Mouse (Mus musculus) layer of hippocampus, adult 9-11 months (tissue): ENCODE measurements around the gene Ankrd42.
A peak's percentile ranks its signal among the peaks of the same experiment; 100 is the strongest.

Source experiments
- DNase-seq: peaks from one replicate; pipeline ENCODE4 v3.0.0; 2022

Gene Ankrd42

DNA sequence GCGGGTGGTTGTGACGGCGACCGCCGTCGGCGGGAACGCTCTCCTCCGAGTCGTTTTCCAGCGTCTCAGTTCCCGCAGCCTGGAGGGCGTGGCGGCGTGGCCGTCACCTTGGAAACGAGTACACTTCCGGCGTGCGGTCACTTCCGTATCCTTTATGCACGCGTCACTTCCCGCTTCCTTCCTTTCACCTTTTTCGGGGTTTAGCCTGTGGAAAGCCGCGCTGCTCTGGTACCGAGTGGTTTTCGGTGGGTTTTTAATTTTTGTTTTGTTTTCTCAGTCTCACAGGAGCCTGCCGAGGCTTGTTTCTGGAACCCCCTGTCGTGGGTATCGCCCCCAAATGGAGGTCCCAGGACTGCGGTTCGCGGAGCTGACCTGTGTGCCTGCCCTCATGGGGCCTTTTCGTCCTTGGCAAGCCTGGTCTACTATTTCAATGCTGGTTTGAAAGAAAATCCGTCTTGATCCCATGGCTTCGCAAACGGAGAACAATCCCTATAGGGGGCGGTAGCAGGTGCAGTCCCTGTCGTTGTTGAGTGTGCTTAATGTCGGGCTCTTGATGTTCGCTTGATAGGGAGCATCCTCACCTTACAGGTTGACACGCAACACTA lies at the start of gene Ankrd42:
Gene Ankrd42, minus strand, starts transcription at position 122 of the 605 bp plus-strand sequence.
- DNase-seq, result peak; percentile 93

DNA sequence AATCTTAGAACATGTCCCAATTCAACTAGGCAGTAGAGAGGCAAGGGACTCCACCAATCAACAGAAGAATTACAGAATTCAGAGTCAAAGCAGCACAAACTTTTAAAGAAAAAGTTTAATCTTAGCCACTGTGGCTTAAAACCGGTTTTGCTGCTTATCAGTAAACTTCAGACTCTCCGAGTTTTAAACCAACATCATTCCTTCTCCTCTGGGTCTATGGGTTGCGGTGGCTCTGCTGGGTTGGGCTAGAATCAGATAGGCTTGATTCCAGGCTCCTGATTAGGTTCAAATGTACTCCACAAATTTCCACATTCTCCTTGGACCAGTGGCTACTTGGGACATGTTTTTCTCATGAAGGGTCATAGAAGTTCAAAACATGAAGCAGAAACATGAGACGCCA lies 40.4 kb upstream of the Ankrd42 start:
- DNase-seq, result no peak

DNA sequence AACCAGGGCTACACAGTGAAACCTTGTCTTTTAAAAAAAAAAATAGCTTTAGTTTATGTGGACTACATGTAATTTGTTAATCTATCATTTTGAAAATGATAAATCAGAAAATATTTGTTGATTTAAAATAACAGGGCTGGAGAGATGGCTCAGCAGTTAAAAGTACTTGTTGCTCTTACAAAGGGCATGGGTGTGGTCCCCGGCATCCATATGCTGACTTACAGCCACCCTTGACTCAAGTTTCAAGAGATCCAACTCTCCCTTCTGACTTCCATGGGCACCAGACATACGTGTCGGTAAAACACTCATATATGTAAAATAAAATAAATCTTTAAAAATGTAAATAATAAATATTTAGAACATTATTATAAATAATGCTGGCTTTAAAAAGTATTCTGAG lies 38.2 kb upstream of the Ankrd42 start:
- no peak for DNase-seq

DNA sequence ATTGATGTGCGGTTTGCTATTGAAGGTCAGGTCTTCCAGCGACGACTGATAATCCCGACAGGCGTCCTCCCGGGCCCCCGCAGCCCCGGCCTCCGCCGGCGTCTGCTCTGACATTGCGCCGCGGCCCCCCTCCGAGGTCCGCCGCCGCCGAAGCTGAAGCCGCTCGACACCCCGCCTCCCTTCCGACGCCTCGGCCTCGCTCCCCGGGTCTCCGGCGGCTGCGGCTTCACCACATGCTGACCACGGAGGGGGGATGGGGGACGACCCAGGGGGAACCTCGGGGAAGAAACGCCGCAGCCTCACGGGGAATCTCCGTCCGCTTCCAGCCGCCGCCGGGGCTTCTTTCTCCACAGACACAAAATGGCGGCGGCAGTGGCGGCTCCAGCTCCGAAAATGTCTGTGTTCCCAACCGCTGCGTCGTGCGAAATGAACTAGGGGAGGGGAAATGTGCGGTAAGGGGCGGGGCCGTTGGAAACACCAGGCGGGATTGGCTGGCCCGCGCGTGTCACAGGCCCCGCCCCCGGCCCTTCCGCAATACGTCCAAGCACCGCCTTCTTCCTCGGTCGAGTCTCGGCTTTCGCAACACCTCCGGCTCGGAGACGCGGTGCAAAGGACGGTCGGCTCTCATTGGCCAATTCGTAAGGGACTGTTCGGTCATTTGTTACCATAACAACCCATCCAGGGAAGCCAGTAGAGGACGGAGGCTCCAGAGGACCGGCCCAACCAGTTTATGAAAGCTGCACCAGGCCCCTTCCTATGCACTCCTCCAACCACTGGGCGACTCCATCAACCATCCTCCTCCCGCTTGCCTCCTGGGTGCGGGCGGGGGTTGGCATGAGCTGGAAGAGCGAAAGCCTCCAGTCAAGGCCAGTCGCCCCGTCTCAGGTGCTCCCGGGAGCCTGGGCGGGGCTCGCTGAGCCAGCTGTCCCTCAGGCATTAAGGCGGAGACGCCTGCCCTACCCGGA lies 32.8 kb upstream of the Ankrd42 start, which contains the start of gene Pcf11:
Gene Pcf11, minus strand, starts transcription at position 428 of the 965 bp plus-strand sequence.
- peak; percentile 99 for DNase-seq

DNA sequence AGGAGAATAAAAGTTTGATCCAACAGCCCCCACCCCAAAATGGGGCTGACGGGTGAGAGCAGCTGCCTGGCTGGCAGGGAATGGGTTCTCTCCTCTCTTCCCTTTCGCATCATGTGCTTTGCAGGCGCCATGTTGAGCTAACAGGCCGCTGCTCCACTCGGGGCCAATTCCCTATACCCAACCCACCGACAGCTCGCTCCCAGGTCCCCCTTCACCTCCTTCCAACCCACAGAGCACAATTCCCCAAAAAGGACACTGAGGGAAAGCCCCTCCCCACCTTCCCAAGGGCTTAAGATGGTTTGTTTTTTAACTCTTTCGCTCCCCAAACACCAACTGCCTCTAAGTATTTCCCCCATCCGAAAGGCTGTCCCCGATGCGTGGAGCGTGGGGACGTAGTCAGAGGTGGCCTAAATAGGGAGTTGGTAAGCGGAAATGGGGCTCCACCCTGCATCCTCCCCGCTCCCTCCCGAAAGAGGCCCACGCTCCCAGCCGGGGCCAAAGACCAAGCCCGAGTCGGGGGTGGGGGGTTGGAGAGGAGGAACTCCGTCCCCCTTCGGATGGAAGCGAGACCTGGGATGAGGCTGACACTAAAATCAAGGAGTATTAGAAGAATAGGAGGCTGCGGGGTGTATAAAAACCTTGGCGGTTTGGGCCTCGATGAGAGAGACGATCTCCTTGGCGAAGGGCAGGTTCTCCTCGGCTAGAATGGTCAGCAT lies 32.0 kb upstream of the Ankrd42 start:
- DNase-seq, result peak; percentile 60

DNA sequence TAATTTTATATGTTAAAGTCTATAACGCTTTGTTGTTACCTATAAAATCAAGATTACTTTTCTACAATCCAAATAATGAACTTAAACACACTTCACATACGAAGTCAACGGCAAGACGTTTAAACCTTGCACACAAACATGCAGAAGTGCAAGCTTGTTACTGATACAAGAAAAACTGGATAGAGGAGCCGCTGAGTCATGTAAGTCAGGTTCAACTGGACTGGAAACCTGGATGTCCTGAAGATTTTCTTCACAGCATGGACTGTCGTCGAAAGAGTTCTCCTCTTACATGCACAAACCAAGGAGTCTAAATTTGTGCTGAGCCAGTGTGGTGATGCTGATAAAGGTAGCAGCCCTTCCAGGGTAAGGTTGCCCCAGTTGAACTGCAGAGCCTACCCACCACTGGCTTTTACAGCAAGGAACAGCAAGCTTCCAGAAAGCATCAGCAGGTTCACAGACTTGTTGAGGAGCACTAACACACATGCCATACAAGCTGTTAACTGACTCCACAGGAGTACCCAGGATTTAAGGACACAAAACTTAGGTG lies 29.4 kb upstream of the Ankrd42 start:
- DNase-seq, result no peak

DNA sequence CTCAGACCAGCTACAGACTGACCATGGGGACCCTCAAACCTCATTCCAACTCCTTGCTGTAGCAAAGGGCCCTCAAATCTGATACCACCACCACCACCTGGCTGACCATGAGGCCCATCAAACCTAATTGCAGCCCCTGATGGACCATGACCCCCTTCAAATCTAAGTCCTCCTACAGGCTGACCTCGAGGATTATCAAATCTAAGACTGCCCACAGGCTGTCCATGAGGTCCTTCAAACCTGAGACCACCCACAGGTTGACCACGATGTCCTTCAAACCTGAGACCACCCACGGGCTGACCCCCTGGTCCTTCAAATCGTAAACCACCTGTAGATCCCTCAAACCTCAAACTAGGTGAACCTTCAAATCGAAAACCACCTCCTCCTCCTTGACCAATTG lies 21.1 kb upstream of the Ankrd42 start:
- no peak for DNase-seq

DNA sequence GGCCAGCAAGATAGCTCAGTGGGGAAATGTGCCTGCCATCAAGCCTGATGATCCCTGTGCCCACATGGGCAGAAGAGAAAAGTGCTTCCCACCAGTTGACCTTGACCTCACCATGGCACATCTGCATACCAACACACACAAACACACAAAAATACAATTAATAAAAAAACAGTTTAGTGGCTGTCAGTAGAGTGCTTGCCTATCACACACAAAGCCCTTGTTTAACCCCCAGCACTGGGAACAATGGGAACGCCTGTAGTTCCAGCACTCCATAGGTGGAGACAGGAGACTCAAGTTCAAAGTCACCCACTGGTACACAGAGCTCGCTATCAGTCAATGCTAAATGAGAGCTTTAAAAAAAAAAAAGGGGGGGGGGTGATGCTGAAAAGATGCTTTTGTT lies 19.4 kb upstream of the Ankrd42 start:
- DNase-seq, result no peak

DNA sequence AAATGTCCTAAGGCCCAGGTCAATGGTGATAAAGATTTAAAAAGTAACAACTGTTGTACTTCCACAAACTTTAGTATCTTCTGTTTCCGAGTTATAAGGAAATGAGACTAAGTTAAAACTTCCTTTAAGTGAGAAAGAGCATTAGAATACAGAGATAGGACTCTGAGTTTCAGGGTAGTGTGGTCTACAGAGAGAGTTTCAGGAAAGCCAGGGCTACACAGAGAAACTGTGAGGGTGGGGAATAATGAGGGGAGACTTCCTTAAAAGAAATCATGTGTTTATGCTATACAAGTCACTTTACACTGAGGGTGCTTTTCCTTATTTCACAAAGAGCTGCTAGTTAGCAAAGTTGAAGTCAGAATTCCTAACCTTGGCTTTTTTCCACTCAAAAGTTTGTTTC lies 16.4 kb upstream of the Ankrd42 start:
- no peak for DNase-seq

DNA sequence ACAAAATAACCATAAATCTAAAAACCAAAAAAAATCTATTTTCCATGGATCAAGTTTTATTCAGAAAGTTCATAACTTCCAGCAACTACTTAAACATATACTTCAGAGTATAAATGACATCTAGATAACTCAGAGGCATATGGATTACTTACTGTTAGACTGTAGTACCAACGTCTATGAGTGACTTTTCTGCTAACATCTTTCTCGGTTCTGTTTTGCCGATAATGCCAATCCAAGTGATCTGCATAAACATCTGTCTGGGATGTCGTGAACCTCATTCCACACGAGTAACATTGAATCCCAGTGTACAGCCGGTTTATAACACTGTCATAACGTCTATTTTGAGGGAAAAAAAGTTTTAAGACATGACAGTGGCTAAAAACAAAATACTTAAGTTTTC lies 10.8 kb upstream of the Ankrd42 start:
- no peak for DNase-seq

DNA sequence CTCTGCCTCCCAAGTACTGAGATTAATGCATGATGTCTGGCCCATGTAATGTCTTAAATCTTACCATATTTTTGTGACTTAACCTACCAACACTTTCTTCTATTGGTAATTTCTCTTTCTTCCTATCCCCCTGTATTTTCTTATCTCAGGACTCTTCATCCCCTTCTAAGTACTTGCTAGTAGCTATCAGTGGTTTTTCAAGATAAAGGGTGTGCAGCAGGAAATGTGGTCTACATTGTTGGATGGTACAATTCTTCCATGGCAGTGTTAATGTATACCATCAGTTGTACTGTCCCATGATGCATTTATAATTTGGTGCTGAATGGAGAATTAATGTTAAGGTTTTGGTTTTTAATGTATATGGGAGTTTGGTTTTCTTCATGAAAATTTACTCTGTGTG lies 5.4 kb upstream of the Ankrd42 start:
- DNase-seq, result no peak

DNA sequence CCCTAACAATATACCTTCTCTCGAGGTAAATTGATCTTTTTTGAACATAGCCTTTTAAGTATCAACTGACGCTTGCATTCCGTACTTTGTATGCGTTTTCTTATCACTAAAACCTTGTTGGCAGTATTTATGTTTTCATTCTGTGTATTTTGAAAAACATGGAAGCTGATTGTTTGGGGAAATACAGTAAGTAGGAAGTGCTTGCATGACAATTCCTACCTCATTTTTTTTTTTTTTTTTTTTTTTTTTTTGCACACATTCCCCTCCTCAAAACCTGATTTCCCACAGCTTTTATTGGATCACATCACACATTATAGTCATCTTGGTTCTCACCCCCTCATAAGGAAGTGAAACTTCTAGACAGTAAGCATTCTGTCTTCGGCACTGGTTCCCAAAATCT lies 1.1 kb upstream of the Ankrd42 start:
- DNase-seq, result no peak

DNA sequence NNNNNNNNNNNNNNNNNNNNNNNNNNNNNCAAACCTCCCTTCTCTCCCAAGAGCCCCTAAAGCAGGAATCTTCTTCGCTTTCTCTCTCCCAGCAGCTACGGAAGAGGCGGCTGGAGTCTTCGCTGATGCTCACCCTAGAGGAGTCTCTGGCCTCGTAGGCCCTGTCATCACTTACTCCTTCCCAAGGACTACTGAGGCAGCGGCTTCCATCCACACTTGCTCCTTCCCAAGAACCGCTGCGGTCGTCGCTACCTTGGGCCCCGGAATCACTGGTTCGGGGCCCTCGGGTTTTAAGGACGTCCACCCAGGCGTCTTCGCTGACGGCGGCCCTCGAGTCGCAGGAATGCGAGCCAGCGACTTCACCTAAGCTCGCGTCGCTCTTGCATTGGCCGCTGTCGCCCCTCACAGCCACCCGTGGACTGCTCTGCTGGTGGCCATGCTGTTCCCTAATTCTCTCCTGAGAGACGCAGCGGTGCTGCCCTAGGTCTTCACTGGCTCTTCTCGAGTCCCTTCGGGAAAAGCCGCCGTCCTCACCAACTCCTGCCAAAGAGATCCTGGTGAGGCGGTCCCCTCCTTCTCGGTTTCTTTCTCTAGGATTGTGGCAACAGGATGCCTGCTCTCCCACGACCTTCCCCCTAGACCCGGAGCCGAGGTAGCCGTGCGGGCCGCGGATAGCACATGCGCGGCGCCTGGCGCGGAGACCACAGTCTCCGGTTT lies 489 bp downstream of the Ankrd42 start:
- no peak for DNase-seq

DNA sequence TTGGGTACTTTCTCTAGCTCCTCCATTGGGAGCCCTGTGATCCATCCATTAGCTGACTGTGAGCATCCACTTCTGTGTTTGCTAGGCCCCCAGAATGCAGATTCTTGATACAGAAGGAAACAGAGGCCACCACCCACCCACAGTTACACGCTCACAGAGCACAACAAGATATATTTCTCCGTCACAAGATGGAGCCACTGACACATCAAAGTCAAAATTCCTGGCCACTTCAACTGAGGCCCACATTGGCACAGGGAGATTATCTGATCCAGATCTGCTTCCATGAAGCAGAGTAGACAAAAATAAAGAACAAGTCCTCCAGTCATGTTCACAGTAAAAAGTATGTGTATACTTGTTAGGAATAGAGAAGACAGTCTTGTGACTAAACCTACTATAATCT lies 6.8 kb downstream of the Ankrd42 start:
- DNase-seq, result no peak

DNA sequence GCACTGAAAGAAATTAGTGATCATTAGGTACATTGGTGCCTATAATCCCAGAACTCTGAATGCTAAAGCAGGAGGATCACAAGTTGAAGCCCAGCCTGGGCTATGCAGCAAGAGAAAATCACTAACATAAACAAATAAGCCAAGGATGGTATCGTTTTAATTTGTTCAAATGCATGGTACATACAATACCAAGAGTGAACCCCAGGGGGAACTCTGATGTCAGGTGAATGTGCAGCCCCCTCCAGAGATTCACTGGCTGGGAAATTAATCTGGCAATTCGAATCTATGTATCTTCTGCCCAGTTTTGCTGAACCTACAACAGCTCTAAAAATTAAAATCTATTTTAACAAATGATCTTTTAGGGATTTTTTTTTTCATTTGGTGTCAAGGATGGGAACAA lies 12.5 kb downstream of the Ankrd42 start:
- DNase-seq, result no peak

DNA sequence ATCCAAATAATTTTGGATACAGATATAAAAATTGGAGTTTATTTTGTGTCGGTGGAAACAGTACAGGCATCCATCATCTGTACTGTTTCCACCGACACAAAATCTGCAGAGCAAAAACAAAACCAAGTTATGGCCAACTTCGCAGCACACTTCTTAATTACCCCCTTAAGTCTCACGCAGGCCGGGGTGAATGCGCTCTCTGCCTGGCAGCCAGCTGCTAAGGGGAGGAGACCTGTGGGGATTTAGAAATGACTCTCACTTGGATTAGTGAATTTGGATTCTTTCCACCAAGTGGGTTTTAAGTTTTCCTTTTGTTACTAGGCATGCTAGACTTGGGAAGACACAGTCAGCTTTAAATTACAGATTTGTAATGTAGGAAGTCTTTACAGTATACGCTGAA lies 26.1 kb downstream of the Ankrd42 start:
- no peak for DNase-seq

DNA sequence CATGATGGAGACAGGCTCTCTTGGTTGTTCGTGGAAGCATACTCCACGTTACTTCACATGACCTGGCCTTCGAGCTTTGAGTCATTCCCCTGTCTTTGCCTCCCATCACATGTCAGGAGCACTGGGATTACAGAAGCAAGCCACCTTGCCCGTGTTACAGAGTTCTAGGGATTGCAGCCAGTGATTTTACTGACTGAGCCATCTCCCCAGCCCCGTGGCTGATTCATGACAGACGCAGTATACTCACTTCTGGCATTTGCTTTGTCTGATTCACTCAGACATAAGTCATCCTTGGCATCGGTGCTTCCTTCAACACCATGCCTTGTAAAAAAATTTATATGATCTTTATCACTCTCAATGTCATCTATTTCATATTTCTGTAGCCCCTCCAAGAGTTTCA lies 32.0 kb downstream of the Ankrd42 start:
- DNase-seq, result no peak

DNA sequence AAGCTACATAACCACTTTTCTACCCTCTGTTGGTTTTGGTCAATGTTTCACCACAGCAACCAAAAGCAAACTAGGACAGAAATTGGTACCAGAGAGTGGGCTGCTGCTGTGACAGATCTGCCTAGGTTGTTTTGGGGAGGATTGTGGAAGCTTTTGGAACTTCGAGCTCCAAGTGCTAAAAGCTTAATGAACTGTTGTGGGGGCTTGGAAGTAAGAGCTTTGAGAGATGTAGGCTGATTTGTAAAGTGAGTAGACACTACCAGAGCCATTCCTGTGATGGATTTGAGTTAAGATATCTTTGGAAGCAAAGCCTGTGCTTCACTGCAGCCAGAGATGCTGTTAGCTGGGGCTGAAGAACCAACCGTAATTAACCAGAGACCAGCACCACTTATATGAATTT lies 46.1 kb downstream of the Ankrd42 start:
- DNase-seq, result no peak

DNA sequence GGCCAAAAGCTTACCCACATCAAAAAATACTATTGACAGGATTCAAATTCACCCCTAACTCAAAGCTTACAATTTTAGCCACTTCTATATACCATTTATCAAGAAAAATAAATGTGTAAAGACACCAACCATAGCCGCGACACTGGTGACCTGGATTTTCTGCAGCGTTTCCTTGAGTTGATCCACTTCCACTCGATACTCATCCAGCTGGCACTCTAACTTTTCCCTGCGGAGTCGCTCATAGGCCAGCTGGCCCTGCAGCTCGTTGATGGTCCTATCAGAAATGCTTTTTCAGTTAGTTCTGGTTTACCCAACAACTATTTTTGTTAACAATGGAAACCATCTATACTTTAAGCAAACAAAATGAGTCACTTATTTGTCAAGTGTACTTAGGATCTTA lies 47.0 kb downstream of the Ankrd42 start:
- no peak for DNase-seq

DNA sequence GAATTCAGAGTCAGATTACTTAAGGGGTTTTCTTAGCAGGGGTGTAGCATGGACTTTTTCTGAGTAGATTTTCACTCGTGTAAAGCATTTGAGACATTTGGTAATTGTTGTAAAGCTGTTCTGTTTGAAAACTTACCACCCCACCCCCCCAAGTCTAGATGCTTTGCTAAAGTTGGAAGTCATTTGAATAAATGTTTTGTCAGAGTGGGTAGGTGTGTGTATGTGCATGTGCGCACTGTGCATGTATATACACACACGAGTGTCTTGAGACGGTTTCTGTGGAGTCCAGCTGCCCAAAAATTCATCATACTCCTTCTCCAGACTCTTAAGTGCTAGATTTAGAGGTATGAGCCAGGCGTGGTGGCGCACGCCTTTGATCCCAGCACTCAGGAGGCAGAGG lies 53.4 kb downstream of the Ankrd42 start:
- DNase-seq, result no peak

DNA sequence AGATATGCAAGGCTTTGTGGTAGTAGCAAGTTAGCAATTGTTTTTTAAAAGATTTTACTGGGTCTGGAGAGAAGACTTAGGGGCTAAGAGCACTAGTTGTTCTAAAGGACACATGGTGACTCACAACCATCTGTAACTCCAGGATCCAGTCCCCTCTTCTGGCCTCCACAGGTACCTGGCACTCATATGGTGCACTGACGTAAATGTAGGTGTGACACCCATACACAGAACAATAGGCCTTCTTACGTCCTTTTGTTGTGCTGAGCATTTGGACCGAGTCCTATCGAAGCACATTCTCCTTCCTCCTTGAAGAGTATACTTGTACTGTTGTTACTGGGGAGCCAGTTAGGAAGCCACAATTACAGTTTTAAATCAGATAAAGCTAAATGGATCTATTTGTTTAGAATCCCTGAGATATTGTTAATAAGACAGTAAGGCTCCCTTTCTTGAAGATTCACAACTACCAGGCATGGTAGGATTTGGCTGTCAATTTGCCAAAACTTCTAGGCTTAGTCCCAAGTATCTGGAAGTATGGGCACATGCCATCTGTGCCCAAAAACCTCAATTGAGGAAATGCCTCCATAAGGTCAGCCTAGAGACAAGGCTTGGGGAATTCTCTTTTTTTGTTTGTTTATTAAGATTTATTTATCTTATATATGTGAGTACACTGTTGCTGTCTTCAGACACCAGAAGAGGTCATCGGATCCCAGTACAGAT lies 56.3 kb downstream of the Ankrd42 start:
- DNase-seq, result no peak

DNA sequence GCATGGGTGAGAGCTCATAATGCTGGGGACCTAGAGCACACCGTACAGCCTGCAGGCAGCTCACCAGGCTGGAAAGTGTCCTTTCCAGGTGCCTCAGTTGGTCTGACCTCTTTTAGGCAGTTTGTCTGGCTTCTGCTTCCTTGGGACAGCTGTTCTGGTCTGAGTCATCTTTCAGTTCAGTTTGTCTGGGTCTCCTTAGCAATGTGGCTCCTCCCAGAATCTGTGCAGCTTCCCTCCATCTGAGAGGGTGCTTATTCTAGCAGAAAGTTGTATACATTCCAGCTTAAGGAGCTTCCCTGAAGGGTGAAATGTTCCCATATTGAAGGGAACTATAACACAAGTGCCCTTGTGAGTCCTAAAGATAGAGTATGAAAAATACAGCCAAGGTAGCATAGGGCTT lies 70.2 kb downstream of the Ankrd42 start:
- no peak for DNase-seq
